Mouse (Mus musculus) midbrain, postnatal 0 days (tissue): ENCODE data around the gene Cox14. TPM values are rescaled to one million over a fixed set of nuclear protein-coding genes. Genes with fewer than 3 reads are reported as not detected.
A peak's percentile ranks its signal among the peaks of the same experiment; 100 is the strongest.

ENCODE experiments used
- ATAC-seq: fragments of 200-750 bp; cut with Nextera tagmentation; 2 replicates; pipeline ENCODE4 v1.8.0; 2017; ENCODE audit warnings: moderate number of reproducible peaks, mild to moderate bottlenecking, moderate TSS enrichment, moderate library complexity; ENCODE audit not compliant: low FRiP score
- DNase-seq: peaks from one replicate; pipeline ENCODE4 v3.0.0-alpha.2; 2015; ENCODE audit warnings: low spot score
- H3K27ac ChIP-seq: fragments of 300-500 bp; sonication (generic); 2 replicates; pipeline ENCODE4 v1.5.1; 2014; ENCODE audit warnings: low read depth, mild to moderate bottlenecking, low read length, mixed read lengths
- H3K27me3 ChIP-seq: fragments of 300-500 bp; sonication (generic); 2 replicates; pipeline ENCODE4 v1.6.1; 2014; ENCODE audit warnings: low read length, control low read depth, mixed read lengths; ENCODE audit not compliant: insufficient read depth
- H3K36me3 ChIP-seq: fragments of 300-500 bp; sonication (generic); 2 replicates; pipeline ENCODE4 v1.6.1; 2014; ENCODE audit warnings: low read length, control low read depth, mixed read lengths; ENCODE audit not compliant: insufficient read depth
- H3K4me1 ChIP-seq: fragments of 300-500 bp; sonication (generic); 2 replicates; pipeline ENCODE4 v1.6.1; 2014; ENCODE audit warnings: mild to moderate bottlenecking, control low read depth, antibody characterized with exemption, low read length, mixed read lengths; ENCODE audit not compliant: insufficient read depth
- H3K4me2 ChIP-seq: fragments of 300-500 bp; sonication (generic); 2 replicates; pipeline ENCODE4 v1.6.1; 2014; ENCODE audit warnings: low read depth, mild to moderate bottlenecking, low read length, mixed read lengths; ENCODE audit not compliant: poor library complexity, severe bottlenecking
- H3K4me3 ChIP-seq: fragments of 300-500 bp; sonication (generic); 2 replicates; pipeline ENCODE4 v1.5.1; 2014; ENCODE audit warnings: low read depth, mild to moderate bottlenecking, low read length, moderate library complexity
- H3K9ac ChIP-seq: fragments of 300-500 bp; sonication (generic); replicated peaks from 2 replicates; pipeline ENCODE4 v1.6.1; 2014; ENCODE audit warnings: mild to moderate bottlenecking, low read length, moderate library complexity, mixed read lengths; ENCODE audit not compliant: poor library complexity, severe bottlenecking
- H3K9me3 ChIP-seq: fragments of 300-500 bp; sonication (generic); 2 replicates; pipeline ENCODE4 v1.6.1; 2016; ENCODE audit warnings: low read length, control low read depth
- CTCF ChIP-seq: IDR thresholded peaks from 2 replicates; pipeline ENCODE4 v1.5.1; 2016; ENCODE audit warnings: antibody characterized with exemption, mild to moderate bottlenecking
- WGBS: fragments of 180-500 bp; shearing (Covaris S2); extraction: QIAGEN DNeasy Blood & Tissue Kit; methylation state at CpG from one replicate; pipeline ENCODE4 v1.1.7; 2014; 5-methylcytosine and 5-hydroxymethylcytosine counted together
- polyA plus RNA-seq: library from polyadenylated mRNA; unstranded; fragments of >200 nt; fragmentation: Nextera tagmentation; extraction: Ambion mirVana; gene quantifications from 2 replicates; pipeline ENCODE4 v1.2.1, GENCODE M21; 2015
- total RNA-seq: library from RNA; depleted of rRNA; stranded (reverse); fragments of >200 nt; gene quantifications from 2 replicates; pipeline ENCODE4 v1.2.3, GENCODE M21; 2014

Gene Cox14
- total and polyA plus RNA-seq, 2 experiments from 2014 or later = 67.2 to 165 TPM

DNA sequence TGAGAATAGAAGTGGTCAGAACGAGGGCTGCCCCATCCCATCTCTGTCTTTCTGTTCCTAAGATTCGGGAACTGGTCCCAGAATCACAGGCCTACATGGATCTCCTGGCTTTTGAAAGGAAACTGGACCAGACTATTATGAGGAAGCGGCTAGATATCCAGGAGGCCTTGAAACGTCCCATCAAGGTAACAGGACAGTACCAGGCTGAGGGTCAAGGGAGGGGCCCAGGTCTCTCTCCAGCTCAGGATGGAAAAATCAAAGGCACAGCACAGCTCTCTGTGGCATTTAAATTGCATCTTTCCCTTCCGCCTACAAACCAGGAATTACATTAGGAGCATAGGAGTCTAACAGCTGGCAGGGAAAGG lies 21.8 kb upstream of the Cox14 start:
- no peak for TF ChIP-seq CTCF
- no peak for ATAC-seq
- H3K27me3 ChIP-seq = no peaks in the 10 kb centered on the region
- 0 out of 2 replicates have a peak overlapping the region, but pooled peaks have one; percentile 98 for H3K9ac ChIP-seq
- no peak for DNase-seq
- H3K4me1 ChIP-seq = peaks cover 15% of the 10 kb centered on the region
- H3K4me3 ChIP-seq = peak overlapping the region; percentile 93; the same call in 1 of the 2 replicates
- 0 out of 2 replicates have a peak overlapping the region, but pooled peaks have one; percentile 18 for H3K27ac ChIP-seq
- peak overlapping the region; percentile 84 for H3K4me2 ChIP-seq
- 56% methylated on average over 5 of the region's 5 CpGs for WGBS
- no peaks in the 10 kb centered on the region for H3K9me3 ChIP-seq
- H3K36me3 ChIP-seq = peaks cover 30% of the 10 kb centered on the region

- Histone ChIP-seq H3K9me3 (no peaks in the 10 kb centered on the region), H3K27ac (peak overlapping the region; percentile 19; the same call in 1 of the 2 replicates), H3K36me3 (peaks cover 30% of the 10 kb centered on the region), H3K4me1 (peaks cover 15% of the 10 kb centered on the region), H3K4me3 (peak overlapping the region; percentile 93), H3K9ac (peak overlapping the region; percentile 98), H3K4me2 (peak overlapping the region; percentile 84), H3K27me3 (no peaks in the 10 kb centered on the region)
- no peak for TF ChIP-seq CTCF
- 16% methylated on average over 23 of the region's 23 CpGs for WGBS
- ATAC-seq (no peak), DNase-seq (no peak)
These were observed 21.3 kb upstream of the Cox14 start for GRCm38 (mm10) chr15:99704041-99704681.

DNA sequence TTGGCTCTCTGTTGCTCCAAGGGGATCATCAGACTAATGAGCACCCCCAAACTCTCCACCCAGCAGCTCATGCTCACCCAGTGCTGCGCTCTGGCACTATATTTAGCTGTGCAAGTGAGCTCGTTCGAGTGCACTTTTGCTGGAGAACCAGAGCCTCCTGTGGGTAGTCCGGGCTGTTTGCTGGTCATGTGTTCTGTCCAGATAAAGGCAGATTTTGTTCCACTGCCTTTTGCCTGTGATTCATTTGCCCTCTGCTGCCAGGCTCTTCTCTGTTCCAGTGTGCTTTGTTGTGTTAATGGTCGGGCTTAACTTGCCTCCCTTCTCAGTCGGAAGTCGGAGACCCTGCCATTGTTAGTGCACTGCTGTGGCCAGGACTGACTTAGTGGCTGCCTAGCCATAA lies 20.5 kb upstream of the Cox14 start:
- H3K9me3 ChIP-seq = no peaks in the 10 kb centered on the region
- no peaks in the 10 kb centered on the region for H3K27me3 ChIP-seq
- peak overlapping the region; percentile 84 for H3K4me2 ChIP-seq
- DNase-seq (peak; percentile 24), ATAC-seq (no peak)
- H3K36me3 ChIP-seq = peaks cover 32% of the 10 kb centered on the region
- no peak overlapping the region for H3K9ac ChIP-seq
- 20% methylated on average over 7 of the region's 7 CpGs for WGBS
- no peak for TF ChIP-seq CTCF
- H3K4me1 ChIP-seq = peaks cover 15% of the 10 kb centered on the region
- H3K27ac ChIP-seq = 0 out of 2 replicates have a peak overlapping the region, but pooled peaks have one; percentile 19
- no peak overlapping the region for H3K4me3 ChIP-seq

DNA sequence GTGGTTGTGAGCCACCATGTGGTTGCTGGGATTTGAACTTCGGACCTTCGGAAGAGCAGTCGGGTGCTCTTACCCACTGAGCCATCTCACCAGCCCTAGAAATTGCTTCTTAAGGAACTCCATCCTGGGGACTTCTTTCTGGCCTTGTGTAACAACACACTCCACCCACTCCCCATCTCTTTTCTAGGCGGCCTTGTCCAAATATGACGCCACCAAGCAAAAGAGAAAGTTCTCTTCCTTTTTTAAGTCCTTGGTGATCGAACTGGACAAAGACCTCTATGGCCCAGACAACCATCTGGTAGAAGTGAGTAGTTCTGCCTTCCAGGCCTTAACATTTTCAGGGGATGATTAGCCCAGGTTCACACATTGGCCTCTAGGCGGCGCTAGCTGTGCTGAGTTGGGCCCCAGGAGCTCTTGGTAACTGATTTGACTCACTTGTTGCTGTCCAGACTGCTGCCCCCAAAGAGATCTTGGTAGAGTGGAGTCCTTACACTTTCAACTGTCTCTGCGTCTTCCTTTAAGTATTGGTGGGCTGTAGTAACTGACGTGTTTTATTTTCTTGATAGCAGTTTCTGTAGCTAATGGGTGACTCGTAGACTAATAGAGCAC lies 19.9 kb upstream of the Cox14 start, which contains the start of gene Gm17349:
Gene Gm17349, minus strand, starts transcription at position 51 of the 609 bp plus-strand sequence.
- Histone ChIP-seq H3K4me3 (peak within 1 kb of the TSS; percentile 93), H3K9ac (peak within 1 kb of the TSS; percentile 98), H3K27ac (peak within 1 kb of the TSS; percentile 19), H3K4me1 (peaks cover 15% of the 10 kb centered on the region), H3K9me3 (no peaks in the 10 kb centered on the region), H3K27me3 (no peaks in the 10 kb centered on the region), H3K36me3 (peaks cover 38% of the 10 kb centered on the region), H3K4me2 (peak within 1 kb of the TSS; percentile 84)
- TF ChIP-seq CTCF = peak; percentile 80
- DNase-seq = peak; percentile 81
- 61% methylated on average over 11 of the region's 11 CpGs for WGBS
- ATAC-seq = no peak

DNA sequence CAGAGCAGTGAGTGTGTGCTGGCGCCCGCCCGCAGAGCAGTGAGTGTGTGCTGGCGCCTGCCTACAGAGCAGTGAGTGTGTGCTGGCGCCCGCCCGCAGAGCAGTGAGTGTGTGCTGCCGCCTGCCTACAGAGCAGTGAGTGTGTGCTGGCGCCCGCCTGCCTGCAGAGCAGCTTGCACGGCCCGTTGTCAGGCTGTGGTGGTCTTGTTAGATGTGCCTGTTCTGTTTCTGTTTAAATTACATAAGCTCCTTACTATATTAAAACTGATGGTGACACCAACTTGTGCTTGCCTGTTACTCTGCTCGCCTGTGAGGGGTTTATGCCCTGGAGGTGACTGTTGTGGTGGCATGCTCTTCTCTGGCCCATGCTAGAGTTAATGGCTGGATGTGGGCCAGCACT lies 17.2 kb upstream of the Cox14 start:
- H3K9ac ChIP-seq = no peak overlapping the region
- peaks cover 64% of the 10 kb centered on the region for H3K36me3 ChIP-seq
- peaks cover 12% of the 10 kb centered on the region for H3K4me1 ChIP-seq
- H3K4me2 ChIP-seq = no peak overlapping the region
- H3K27ac ChIP-seq = no peak overlapping the region
- H3K9me3 ChIP-seq = no peaks in the 10 kb centered on the region
- TF ChIP-seq CTCF = no peak
- H3K27me3 ChIP-seq = no peaks in the 10 kb centered on the region
- no peak overlapping the region for H3K4me3 ChIP-seq
- no peak for ATAC-seq
- DNase-seq = no peak
- WGBS = 93% methylated on average over 13 of the region's 13 CpGs
